Mouse (Mus musculus): ENCODE measurements around the gene Gys2.

Gene Gys2

DNA sequence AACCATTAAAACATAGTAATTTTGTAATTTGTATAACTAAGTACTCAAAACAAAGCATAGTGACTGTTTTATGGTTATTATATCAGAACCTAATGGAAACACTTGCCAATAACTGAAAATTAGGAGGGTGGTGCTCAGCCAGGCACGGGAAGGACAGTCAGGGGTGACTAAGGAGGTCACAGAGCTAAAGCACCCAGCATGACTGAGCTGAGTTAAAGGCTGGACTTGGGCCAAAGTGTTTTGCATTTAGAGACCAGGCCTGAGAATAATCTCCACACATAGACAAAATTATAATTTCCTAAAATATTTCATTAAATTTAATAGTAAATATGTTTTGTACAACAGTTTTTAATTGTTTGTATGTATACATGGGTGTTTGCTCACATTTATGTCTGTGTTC, 95.8 kb downstream of the Gys2 start:
- in situ Hi-C loops (cut with MboI, MseI), result no loop called here

All from T-helper 1 cell (primary cell).